Comparison of ENCODE assay signal across 27 mouse cellular contexts in genomic region chr4:117540571-117540970, GRCm38 (mm10). TPM values are rescaled to one million over a fixed set of nuclear protein-coding genes. Genes with fewer than 3 reads are reported as not detected.
DNase-seq lines count a peak whose midpoint lies in the region; ATAC-seq and TF ChIP-seq lines count a peak whose summit lies in the region.
"Had no signal": no experiment of that assay in that cellular context is flagged by ENCODE, and none has a peak within 500 bp of the region (broad histone marks: within the 10 kb centered on the region; RNA-seq: fewer than 3 reads in every experiment).

No protein-coding gene starts in this region.

- H3K27me3 ChIP-seq in kidney, embryonic 14.5 days (ENCODE audit: control insufficient read depth, insufficient read depth, low read length) = no peaks in the 10 kb centered on the region
- H3K27me3 ChIP-seq: forebrain, embryonic 13.5 days; heart, embryonic 12.5 days had no signal

- H3K4me1 ChIP-seq in kidney, embryonic 14.5 days (ENCODE audit: control insufficient read depth, insufficient read depth, low read length) = peaks cover 9% of the 10 kb centered on the region; the same call in 1 of the 2 replicates
- H3K4me1 ChIP-seq: forebrain, embryonic 13.5 days; heart, embryonic 12.5 days; heart, embryonic 15.5 days had no signal

- no peak for ATAC-seq in kidney, embryonic 14.5 days (ENCODE audit: low FRiP score, low TSS enrichment)
- ATAC-seq: activated CD4-positive, CD25-positive, alpha-beta regulatory T cell, adult 4 months; forebrain, embryonic 13.5 days; forebrain, embryonic 16.5 days; hindbrain, embryonic 16.5 days had no signal

- H3K9ac ChIP-seq in kidney, embryonic 14.5 days (ENCODE audit: low read depth, low read length) = no peak overlapping the region
- H3K9ac ChIP-seq: forebrain, embryonic 13.5 days; heart, embryonic 12.5 days; heart, embryonic 15.5 days; hindbrain, embryonic 13.5 days had no signal

- H3K4me3 ChIP-seq in kidney, embryonic 14.5 days (ENCODE audit: low read length) = no peak overlapping the region
- H3K4me3 ChIP-seq in left cerebral cortex, adult 2 months = no peak overlapping the region
- H3K4me3 ChIP-seq: forebrain, embryonic 10.5 days; forebrain, embryonic 13.5 days; heart, embryonic 12.5 days; heart, embryonic 15.5 days; hindbrain, embryonic 10.5 days; hindbrain, embryonic 13.5 days had no signal

- H3K27ac ChIP-seq in kidney, embryonic 14.5 days (ENCODE audit: low read depth, low read length) = no peak overlapping the region
- H3K27ac ChIP-seq in left cerebral cortex, adult 2 months = no peak overlapping the region
- H3K27ac ChIP-seq: forebrain, embryonic 10.5 days; forebrain, embryonic 13.5 days; heart, embryonic 15.5 days; hindbrain, embryonic 10.5 days; hindbrain, embryonic 13.5 days had no signal

- H3K4me2 ChIP-seq in kidney, embryonic 14.5 days (replicated peaks; ENCODE audit: low read depth, low read length) = no peak overlapping the region
- H3K4me2 ChIP-seq: forebrain, embryonic 13.5 days; heart, embryonic 12.5 days; heart, embryonic 15.5 days; hindbrain, embryonic 13.5 days had no signal

- H3K9me3 ChIP-seq in kidney, embryonic 14.5 days (ENCODE audit: control insufficient read depth, low read length) = no peaks in the 10 kb centered on the region
- H3K9me3 ChIP-seq: forebrain, embryonic 10.5 days; forebrain, embryonic 13.5 days; heart, embryonic 12.5 days; heart, embryonic 15.5 days; hindbrain, embryonic 10.5 days; hindbrain, embryonic 13.5 days had no signal

- intact Hi-C loops in left cerebral cortex, adult 2 months (cut with DNase I) = no loop called here

- no peak for TF ChIP-seq CTCF in left cerebral cortex, adult 2 months (IDR thresholded peaks at IDR 0.05)

- no peaks in the 10 kb centered on the region for H3K36me3 ChIP-seq in kidney, embryonic 14.5 days (ENCODE audit: control insufficient read depth, insufficient read depth, low read length)
- H3K36me3 ChIP-seq: forebrain, embryonic 10.5 days; heart, embryonic 12.5 days; heart, embryonic 15.5 days; hindbrain, embryonic 10.5 days; hindbrain, embryonic 13.5 days had no signal

- 50% methylated on average over 5 of the region's 5 CpGs for WGBS in kidney, embryonic 14.5 days

- peak; percentile 46 for DNase-seq in adrenal gland, adult 2 months
- no peak for DNase-seq in adrenal gland, adult 18-20 months (ENCODE audit: low spot score in 2 of 2)
- peak; percentile 32 for DNase-seq in kidney, adult 18-20 months
- peak; percentile 70 for DNase-seq in kidney, adult 9 months
- peak; percentile 41 to 65 for DNase-seq in kidney, postnatal 25 days
- DNase-seq in cerebellum, postnatal 36 days = no peak
- no peak for DNase-seq in left cerebral cortex, adult 2 months (ENCODE audit: extremely low spot score in 1 of 2, low spot score in 2 of 2)
- DNase-seq: adrenal gland, postnatal 14 days; cerebellum, adult 11 months; cerebellum, adult 2 months; cerebellum, adult 9-11 months; cerebellum, postnatal 25 days; embryo, embryonic 11 days; gastrocnemius, postnatal 10 days; gastrocnemius, postnatal 36 days; heart, postnatal 10 days; heart, postnatal 36 days had no signal

RNA-seq across cellular contexts. Expression of gene Eri3, which starts 9.6 kb away (rescaled TPM):
- total RNA-seq in adrenal gland, adult 2 months (2021) = 10 to 100 TPM; 60.3 to 69.1 TPM
- polyA plus RNA-seq in adrenal gland, adult 2 months (2012; rRNA removed) = 131 and 142 TPM in 2 replicates
- 10 to 100 TPM; 57.5 to 61.4 TPM for total RNA-seq in adrenal gland, adult 18-20 months (2021)
- polyA plus RNA-seq in kidney, embryonic 14.5 days (2014; fragmentation: Nextera tagmentation; extraction: Ambion mirVana) = 138 and 161 TPM in 2 replicates
- 100 to 1,000 TPM; 197 to 200 TPM for total RNA-seq in left cerebral cortex, adult 2 months (2021)

RNA-seq across cellular contexts. Expression of gene Rnf220, which starts 43.7 kb away (rescaled TPM):
- total RNA-seq in adrenal gland, adult 2 months (2021) = 10 to 100 TPM; 79.4 to 97.0 TPM
- 111 and 119 TPM in 2 replicates for polyA plus RNA-seq in adrenal gland, adult 2 months (2012; rRNA removed)
- 10 to 100 TPM; 61.6 to 80.0 TPM for total RNA-seq in adrenal gland, adult 18-20 months (2021)
- polyA plus RNA-seq in kidney, embryonic 14.5 days (2014; fragmentation: Nextera tagmentation; extraction: Ambion mirVana) = 50.8 and 59.3 TPM in 2 replicates
- total RNA-seq in left cerebral cortex, adult 2 months (2021) = 100 to 1,000 TPM; 192 to 199 TPM

Comparison
In these comparisons a context has a peak if more than half of its experiments do, and no peak if none do; other contexts are left out.
1. DNase-seq: peak in adrenal gland, adult 2 months (single experiment), kidney, adult 18-20 months (single experiment), kidney, adult 9 months (single experiment) and kidney, postnatal 25 days (2 of 2); none in adrenal gland, adult 18-20 months (0 of 2), cerebellum, postnatal 36 days (0 of 2) and left cerebral cortex, adult 2 months (0 of 2).